Mouse (Mus musculus): Measurements from ENCODE around the gene Nck2.

DNA sequence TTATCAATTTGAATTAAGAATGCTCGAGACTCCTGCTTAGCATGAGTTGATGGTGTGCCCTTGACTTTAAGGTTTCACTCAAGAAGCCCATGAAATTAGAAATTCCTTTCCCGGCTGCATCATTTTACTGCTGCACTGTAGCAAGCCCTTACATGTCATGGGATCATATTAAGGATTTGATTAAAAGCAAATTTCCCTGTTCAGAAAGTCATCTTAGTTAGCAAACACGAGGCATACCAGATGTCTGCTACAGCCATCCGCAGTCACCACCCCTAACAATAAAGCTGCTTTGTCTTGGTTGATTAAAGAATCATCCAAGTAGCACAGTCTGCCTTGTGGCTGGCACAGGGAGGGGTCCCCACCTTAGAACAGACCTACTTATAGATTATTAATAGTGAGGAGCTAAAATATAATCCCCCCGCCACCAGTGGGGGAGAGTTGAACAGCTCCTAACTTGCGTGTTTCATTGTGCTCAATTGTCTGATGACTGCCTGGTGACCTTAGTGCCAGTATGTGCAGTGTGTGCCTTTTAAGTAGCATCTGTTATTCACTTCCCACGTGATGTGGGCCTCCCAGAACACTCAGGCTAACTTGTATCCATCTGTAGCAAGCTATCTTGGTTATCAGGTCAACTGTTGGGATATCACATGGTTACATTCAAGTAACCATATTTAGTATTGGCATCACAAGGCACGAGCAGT, 122.4 kb downstream of the Nck2 start:
- TF ChIP-seq CTCF (IDR thresholded peaks at IDR 0.05; ENCODE audit: insufficient read depth, low read length) (no peak), POLR2A (IDR thresholded peaks at IDR 0.05; ENCODE audit: borderline replicate concordance, extremely low read depth, low read depth, low read length) (no peak)

All from lung, adult 2 months (tissue).